Mouse (Mus musculus): ENCODE data around the gene Acsf3.
A peak's percentile ranks its signal among the peaks of the same experiment; 100 is the strongest.

Acsf3 gene

DNA sequence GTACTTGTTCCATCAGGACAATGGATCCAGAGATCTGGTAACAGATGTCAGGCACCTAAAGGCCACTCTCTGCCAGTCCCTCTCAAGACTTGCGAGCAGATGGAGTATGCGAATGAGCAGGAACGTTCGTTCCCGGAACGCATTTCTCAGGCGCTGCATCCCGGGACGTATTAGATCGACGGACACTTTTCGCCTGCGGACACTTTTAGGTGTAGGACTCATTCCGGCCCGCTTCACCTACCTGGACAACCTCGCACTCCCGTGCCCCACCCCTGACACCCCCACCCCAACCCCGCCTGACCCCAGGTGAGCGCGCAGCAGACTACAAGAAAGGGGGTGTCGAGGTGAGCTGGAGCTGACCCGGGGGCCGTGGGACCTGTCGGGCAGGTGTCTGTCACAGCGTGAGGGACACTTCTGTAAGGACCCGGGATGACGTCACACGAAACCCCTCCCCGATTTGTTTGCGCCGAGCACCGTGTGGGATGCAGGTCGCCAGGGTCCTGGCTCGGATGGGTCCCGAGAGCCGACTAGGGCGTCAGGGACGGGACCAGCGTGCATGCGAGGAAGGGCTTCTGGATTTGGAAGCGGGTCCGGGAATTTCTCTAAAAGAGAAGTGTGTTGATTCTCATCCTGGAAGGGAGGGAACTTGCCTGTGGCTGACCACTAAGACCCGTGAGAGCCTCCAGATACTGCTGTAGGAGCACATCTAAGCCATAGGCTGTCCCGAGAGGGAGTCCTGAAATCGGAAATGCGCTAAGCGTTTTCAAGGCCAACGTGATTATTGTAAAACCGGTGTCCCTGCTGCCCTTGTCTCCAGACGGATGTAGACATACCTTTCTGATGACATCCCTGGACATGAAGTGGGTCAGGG is at the start of gene Acsf3:
Gene Acsf3, plus strand, starts transcription at position 202 of the 871 bp plus-strand sequence.
- peak; percentile 70 for DNase-seq

DNA sequence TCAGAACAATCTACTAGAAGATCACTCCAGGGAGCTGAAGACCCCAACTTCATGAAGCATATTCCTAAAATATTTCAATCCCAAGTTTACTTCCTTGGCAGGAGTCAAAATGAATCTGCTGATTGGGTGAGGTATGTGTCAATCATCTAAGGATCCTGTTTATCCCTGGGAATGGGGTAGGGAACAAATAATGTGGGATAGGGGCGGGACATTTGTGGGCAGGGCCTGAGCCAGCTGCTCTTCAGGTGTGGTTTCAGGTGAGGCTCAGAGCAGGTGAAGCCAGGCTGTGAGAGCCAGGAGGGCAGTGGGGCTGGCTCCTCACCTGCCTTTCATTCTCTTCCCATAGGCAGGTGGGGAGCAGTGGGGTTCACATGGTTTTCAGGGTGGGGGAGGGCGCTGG is 48.5 kb upstream of the Acsf3 start:
- no peak for DNase-seq

GRCm38 (mm10) chr8:122727412-122727811 is 47.9 kb upstream of the Acsf3 start:
- DNase-seq, result no peak

DNA sequence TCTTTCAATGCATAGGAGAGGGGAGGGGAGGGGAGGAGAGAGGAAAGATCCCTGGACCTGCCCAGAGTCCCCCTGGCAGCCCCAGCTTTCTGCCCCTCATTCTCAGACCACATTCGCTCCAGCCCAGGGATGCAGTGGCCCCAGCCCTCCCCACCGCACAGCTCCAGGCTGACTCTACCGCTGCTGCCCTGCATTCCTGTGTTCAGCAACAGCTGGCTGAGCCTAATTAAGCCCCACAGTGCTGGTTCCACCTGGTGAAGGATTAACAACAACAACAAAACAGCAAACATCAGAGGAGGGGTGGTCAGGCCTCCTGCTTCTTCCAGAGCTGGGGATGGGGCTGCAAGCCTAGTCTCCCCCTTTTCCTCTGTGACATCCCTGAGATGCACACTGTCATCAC is 46.7 kb upstream of the Acsf3 start:
- DNase-seq, result no peak

- no peak for DNase-seq
Observed at GRCm38 (mm10) chr8:122735110-122735509, 40.2 kb upstream of the Acsf3 start.

DNA sequence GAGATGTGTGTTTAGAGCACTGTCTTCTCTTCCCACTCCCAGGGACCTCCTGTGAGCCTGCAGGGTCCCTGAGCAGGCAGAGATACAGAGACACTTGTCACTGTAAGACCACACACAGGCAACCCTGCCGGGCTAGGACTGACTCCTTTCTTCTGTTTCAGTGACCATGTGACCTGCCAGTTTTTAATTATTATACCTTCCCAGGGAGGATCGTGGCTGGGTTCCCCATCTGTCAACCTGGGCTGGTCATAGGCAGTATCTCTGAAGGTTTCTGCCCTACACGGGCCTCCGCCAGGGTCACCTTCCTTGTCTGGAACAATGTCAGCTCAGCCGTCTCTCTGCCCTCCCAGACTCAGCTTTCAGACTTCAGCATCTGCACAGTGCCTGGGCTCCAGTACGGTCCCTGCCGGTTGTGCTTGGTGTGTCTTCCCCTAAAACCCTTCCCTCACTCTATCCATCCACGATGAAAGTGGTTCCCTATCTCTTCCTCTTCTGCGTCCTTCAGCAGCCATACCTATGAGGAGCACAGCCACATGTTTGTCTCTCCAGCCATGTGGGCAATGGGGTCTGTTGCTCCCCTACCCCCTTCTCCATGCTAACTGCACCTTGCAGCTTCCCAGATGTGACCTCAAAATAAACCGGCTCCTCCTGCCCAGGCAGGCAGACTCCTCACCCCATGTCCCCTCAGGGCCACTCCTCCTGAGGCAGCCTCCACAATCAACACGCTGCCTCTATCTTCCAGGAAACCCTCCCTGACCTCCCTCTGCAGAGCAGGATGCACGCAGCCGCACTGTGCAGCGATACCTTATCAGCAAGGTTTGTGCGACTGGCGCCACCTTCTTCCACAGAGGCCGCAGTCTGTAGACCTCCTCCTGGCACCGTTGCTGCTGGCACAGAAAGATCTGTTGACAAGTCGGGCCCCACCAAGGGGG is 39.5 kb upstream of the Acsf3 start:
- DNase-seq, result no peak

GRCm38 (mm10) chr8:122736623-122737022 is 38.7 kb upstream of the Acsf3 start:
- no peak for DNase-seq

DNA sequence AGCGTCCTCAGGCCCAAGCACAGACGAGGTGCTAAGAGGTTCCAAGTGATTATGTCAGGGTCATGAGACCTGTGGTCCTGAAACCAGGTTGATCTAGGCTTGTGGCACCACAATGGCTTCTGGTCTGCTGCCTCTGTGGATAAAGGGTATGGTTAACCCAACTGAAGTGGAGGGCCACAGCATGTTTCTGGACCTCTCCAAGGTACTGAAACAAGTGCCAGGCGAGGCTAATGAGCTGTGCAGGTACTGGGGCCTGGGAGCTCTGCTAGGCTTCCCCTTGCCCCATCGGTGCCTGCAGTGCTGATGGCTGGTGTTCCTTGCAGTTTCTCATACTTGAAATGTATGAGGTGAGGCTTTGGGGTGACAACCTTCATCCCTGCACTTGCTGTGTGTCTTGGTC is 38.2 kb upstream of the Acsf3 start:
- no peak for DNase-seq

- DNase-seq, result no peak
Observed at GRCm38 (mm10) chr8:122737886-122738285, 37.4 kb upstream of the Acsf3 start.

DNA sequence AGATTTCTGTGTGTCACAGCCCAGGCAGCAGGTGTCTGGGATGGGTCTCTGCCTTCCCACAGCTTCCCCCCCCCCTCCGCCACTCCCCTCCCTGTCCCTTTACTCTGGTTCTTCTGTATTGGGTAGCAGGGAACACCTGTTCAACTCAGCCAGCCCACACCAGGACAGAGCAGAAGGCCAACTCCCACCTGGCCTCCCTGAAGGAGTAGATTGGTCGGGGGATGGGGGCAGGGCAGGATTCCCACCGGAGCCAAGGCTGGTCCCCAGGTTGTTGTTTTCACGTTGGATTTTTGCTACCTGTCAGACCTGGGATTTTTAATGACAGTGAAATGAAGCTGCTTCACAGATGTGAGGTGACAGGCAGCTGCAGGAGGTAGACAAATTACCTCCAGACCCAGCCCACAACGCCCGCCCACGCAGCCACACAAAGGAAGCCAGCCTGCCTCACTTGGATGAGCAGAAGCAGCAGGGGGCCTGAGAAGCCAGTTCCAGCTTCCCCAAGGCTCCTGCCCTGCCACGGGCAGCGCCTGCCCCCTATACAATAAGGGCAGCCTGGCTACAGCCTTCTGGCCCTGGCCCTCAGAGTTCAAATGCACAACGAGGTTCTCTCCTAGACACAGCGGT is 36.1 kb upstream of the Acsf3 start:
- DNase-seq, result peak; percentile 50

GRCm38 (mm10) chr8:122742471-122742870 is 32.8 kb upstream of the Acsf3 start:
- no peak for DNase-seq

DNA sequence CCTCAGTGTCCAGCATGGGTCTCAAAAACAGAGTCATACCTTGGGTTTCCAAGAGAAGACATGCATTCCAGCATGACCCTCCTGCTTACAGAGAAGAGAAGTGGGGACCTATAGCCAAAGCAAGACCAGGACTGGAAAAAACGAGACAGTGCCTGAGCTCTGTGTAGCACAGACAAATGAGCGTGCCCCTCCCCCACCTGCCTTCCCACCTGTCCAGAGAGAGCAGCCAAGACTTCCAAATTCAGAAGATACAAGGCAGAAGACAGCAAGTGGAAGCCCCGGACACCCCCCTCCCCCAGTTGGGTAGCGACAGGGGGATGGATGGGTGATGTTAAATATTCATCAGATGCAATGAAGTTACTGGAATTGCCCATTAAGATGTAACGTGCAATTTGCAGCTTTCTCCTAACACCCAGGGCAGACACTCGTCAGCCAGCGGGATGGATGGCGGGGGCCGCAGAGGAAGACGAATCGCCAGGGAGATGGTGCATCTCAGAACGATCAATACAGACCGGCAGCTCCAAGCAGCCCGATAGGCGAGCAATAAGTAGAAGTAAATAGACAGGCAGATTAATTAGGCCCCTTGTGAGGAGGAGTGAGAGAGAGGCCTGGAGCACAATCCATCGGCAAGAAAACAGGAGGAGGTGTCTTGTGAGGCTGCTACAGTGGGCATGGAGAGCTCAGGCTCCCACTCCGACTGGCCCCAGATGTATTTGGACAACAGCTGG is 30.1 kb upstream of the Acsf3 start:
- no peak for DNase-seq

DNA sequence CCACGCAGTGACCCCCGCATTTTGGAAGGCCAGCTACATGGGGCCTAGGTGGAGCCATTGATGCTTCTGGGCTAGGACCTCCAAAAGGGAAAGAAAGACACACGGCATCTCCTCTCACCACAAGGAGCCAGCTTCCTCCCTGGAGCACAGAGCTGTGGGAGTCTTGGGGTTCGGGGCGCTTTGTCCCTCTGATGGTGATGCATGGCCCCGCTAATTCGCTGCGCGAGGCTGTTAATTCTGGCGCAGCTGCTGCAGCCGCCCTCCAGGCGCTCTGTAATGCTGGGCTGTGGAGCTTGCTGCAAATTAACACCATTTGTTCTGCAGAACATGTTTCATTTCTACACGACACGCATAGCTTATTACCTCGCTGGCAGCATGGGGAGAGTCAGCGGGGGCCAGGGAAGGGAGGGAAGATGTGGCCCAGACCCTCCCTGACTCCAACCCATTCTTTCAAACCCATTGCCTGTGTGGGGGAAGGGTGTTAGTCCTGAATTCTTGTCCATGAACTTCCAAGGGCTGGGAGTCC is 29.5 kb upstream of the Acsf3 start:
- DNase-seq, result no peak

DNA sequence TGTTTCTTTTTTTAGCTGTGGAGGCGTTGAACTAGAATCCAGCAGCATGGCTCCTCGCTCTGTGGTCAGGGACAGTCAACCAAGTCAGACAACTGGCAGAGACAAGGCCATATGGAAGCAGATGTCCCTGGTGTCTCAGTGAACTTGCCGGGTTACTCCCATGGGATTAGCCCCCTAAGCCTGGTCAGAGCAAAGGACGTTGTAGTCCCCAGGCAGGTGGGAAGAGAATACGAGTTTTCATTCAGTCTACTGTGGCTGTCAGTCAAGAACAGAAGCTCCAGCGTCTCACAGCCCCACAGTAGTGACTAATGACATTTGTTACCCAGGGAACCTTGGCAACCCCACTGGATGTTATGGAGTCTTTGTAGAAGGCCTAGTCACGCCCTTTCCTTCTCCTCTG is 28.8 kb upstream of the Acsf3 start:
- no peak for DNase-seq

- DNase-seq, result no peak
Observed at GRCm38 (mm10) chr8:122747825-122748224, 27.5 kb upstream of the Acsf3 start.

- no peak for DNase-seq
Observed at GRCm38 (mm10) chr8:122749333-122749958, 25.8 kb upstream of the Acsf3 start.

DNA sequence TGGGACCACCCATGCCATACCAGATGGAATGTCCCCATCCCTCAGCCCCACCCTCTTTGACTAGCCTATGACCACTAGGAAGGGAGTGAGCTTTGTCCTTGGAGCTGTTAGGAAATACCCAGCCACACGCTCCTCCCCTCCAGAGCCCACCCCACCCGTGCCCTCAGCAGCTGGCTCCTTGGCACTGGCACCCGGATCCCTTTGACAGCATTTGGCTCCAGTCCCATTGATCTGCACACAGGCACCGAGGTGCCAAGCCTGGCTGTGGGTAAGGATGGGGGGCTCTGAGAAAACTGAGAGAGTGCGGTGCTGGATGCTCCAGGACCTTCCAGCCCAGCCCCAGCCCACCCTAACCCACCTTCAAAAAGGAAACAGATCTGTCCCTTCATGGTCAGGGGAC is 23.9 kb upstream of the Acsf3 start:
- DNase-seq, result peak; percentile 38

- DNase-seq, result peak; percentile 68
Observed at GRCm38 (mm10) chr8:122752111-122752721, 23.1 kb upstream of the Acsf3 start.

- no peak for DNase-seq
Observed at GRCm38 (mm10) chr8:122758597-122758996, 16.7 kb upstream of the Acsf3 start.

DNA sequence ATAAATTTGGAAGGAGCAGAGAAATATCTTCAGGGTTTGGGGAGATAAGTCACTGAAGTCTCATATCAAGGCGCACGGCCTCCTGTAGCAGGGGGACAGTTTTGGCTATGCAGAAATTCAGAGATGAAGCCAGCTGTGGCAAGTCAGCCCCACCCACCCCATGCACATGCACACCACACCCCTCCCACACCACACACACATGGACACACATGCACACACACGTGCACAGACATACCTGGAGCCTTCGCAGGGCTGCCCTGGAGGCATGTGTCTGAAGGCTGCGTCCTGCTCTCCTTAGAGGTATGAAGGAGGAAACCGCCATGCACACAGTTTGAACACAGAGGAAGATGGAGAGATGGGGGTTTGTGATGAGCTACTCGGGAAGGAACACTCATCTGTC is 15.2 kb upstream of the Acsf3 start:
- DNase-seq, result no peak

- DNase-seq, result no peak
Observed at GRCm38 (mm10) chr8:122761109-122761508, 14.2 kb upstream of the Acsf3 start.

All from right cerebral cortex, postnatal 14 days (tissue).